Mouse (Mus musculus) heart, adult 9 months (tissue): Measurements from ENCODE around the gene Gm10840.
"Not testable (repeated sequence)": the region's sequence is repeated elsewhere in the genome, so short reads cannot be mapped to it uniquely, and the experiment has no call there.

Experiments
- DNase-seq, 2 experiments: peaks; one replicate each; pipeline ENCODE4 v3.0.0; 2022; ENCODE audit warnings: low spot score in 2 of 2

The Gm10840 gene

GRCm38 (mm10) chr11:106195341-106195740, 34.7 kb downstream of the Gm10840 start:
- DNase-seq = no peak

DNA sequence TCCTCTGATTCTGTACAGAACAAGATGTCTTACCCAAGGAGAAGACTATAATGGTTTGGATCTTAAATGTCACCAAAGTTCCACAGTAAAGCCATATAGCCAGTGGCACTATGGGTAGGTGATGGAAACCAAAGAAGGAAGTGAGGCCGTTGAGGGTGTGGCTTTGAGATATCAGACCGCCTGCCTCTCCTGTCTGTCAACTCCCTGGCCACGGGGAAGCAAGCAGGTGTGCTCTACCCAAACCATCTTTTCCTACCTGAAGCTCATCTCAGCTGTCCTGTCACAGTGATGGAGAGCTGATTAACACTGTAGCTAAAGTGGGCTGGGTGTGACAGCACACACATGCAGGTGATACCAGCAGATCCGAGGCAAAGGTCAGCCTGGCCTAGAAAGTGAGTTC, 37.6 kb downstream of the Gm10840 start:
- no peak for DNase-seq

DNA sequence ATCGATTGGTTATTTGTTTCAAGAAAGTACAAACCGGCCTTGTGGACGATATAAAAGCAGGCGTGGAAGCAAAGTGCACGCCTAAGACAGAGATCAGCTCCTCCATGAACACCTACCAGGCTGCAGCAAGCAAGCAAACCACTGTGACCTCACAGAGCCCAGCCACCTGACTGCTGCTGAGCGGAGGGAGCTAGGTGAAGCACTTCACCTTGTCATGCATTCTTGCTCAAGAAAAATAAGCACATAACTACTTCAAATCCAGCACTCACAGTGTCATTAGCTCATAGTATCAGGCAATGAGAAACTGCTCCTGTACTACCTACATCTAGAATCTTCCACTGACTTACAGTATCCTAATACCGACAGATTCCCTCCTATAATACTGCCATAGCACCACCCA, 39.3 kb downstream of the Gm10840 start:
- not testable (repeated sequence) for DNase-seq

- no peak for DNase-seq
Measured at GRCm38 (mm10) chr11:106200756-106201155, 40.1 kb downstream of the Gm10840 start.

DNA sequence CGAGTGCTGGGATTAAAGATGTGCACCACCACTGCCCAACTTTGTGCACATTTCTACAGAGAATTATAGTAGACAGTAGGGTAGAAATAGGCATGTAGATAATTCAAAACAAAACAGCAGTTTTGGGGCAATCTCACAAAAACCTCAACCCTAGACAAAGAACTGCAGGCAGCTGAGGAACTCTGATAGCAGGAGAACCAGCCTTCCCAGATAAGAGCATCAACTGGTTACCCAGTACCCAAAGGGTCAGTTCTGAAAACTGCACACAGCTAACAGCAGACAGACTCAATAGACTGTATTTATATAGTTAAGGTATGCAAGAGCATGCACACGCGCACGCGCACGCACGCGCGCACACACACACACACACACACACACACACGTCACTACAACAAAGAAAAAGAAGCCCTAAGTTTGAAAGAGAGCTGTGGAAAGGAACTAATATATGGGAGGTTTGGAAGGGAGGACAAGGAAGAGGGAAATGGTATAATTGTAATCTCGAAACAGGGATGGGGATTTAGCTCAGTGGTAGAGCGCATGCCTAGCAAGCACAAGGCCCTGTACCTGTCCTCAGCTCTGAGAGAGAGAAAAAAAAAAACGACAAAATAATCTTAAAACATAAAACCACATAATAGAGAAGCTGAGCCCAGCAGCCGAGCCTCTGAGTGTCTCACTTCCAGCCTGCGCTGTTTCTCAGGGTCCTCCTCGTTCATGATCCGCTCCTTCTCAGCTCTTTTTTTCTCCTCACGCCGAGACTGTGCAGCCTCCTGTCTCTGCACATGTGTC, 40.9 kb downstream of the Gm10840 start:
- no peak for DNase-seq

- DNase-seq = no peak
Measured at GRCm38 (mm10) chr11:106202123-106202465, 41.4 kb downstream of the Gm10840 start, which contains the start of gene Strada. Strada (minus strand) TSS chr11:106202168.
